Mouse (Mus musculus) mouse trophoblast stem cell (cell line): ENCODE measurements around the gene Nedd1.

Experiments used
- in situ Hi-C, 2 experiments: fragments of 300-500 bp; cut with MseI, MboI; formaldehyde crosslinking; loops; 2 replicates in 1 of 2; 3 replicates in 1 of 2; pipeline ENCODE4 v1.15.1; 2025

Gene Nedd1

GRCm38 (mm10) chr10:92721771-92722619, at the start of gene Nedd1:
Gene Nedd1, minus strand, starts transcription at chr10:92722420.
- in situ Hi-C loops = no loop called here

- in situ Hi-C loops = no loop called here
Measured at GRCm38 (mm10) chr10:92754359-92754758, 32.1 kb upstream of the Nedd1 start.

GRCm38 (mm10) chr10:92730339-92730738, 8.1 kb upstream of the Nedd1 start:
- in situ Hi-C loops = no loop called here

- in situ Hi-C loops = no loop called here
Measured at GRCm38 (mm10) chr10:92728723-92729122, 6.5 kb upstream of the Nedd1 start.

- in situ Hi-C loops = no loop called here
Measured at GRCm38 (mm10) chr10:92722620-92722988, 384 bp upstream of the Nedd1 start.

GRCm38 (mm10) chr10:92699032-92699431, 23.2 kb downstream of the Nedd1 start:
- in situ Hi-C loops = no loop called here

- in situ Hi-C loops = no loop called here
Measured at GRCm38 (mm10) chr10:92675056-92675455, 47.2 kb downstream of the Nedd1 start.

DNA sequence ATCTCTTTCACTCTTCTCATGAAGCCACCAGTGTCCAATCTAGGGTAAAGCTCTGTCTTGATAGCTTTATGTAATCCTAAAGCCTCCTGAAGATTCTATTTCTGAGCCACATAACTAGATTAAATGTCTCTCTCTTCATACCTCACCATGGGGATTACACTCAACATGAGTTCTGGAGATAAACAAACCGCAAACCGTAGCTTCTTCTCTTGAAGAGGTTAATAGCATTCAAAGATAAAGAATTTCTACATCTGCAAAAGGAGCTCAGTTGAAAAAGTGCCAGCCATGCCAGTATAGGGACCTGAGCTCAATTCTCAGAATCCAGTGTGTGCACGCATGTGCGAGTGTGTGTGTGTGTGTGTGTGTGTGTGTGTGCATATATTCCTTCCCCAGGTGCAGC, 50.3 kb downstream of the Nedd1 start:
- in situ Hi-C loops = no loop called here

DNA sequence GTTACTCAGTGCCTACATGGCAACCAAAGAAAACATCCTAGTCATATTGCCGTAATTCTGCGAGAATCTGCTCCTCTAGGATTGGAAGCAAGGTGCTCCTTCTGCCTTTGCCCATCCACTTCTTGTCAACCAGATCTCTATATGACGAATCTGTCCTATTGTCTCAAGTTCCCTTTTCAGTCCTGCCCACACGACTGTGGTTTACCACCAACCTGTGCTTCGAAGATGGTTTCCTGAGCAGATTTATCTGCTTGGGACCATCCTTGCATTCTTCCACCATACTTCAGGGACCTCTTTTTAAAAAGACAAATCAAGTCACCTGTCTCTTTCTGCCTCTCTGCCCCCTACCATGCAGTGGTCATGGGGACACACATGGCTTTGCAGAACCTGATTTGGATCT, 56.9 kb downstream of the Nedd1 start:
- in situ Hi-C loops = no loop called here

DNA sequence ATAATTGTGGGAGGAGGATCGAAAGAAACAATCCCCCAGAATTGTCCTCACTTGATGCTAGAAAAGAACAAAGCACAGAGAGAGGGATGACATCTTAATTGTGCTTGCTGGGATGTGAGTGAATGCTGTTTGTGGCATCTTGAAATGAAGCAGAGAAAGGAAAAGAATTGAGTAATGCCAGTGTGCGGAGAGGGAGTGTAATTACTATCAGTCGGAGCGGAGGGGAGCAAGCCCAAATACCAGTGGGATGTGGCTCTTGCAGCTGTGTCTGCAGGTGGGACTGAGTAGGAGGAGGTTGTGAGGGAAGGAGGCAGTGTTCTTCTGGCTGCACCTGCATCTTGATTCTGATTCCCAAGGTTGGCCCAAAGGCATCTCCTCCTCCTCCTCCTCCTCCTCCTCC, 69.0 kb downstream of the Nedd1 start:
- in situ Hi-C loops = no loop called here

- in situ Hi-C loops = no loop called here
Measured at GRCm38 (mm10) chr10:92652399-92652920, 69.8 kb downstream of the Nedd1 start.

DNA sequence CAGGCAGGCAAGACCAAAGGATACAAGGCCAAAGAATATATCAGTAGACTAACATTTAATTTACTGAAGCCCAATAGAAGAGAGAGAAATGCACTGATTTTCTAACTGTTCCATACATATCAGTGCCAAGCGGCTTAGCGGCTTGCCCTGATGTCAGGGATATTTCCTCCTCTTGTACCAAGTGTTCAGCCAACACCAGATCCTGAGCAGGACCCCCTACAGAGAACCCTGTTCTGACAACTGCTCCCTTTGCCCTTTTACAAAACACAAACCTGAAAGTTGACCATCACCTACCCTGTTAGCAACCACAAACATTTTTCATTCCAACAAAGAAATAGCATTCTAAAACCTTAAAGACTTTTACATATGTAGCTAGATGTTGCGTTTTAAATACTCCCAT, 71.0 kb downstream of the Nedd1 start:
- in situ Hi-C loops = no loop called here

- in situ Hi-C loops = loop anchor here in 1 of 2 experiments (10.0 kb wide), 1 partner anchor 344 kb away; no protein-coding TSS in a partner anchor
Measured at GRCm38 (mm10) chr10:92649096-92649495, 73.1 kb downstream of the Nedd1 start.

GRCm38 (mm10) chr10:92647691-92648090, 74.5 kb downstream of the Nedd1 start:
- in situ Hi-C loops = loop anchor here in 1 of 2 experiments (10.0 kb wide), 1 partner anchor 343 kb away; no protein-coding TSS in a partner anchor

GRCm38 (mm10) chr10:92643995-92644394, 78.2 kb downstream of the Nedd1 start:
- in situ Hi-C loops = loop anchor here in 1 of 2 experiments (10.0 kb wide), 1 partner anchor 339 kb away; no protein-coding TSS in a partner anchor

DNA sequence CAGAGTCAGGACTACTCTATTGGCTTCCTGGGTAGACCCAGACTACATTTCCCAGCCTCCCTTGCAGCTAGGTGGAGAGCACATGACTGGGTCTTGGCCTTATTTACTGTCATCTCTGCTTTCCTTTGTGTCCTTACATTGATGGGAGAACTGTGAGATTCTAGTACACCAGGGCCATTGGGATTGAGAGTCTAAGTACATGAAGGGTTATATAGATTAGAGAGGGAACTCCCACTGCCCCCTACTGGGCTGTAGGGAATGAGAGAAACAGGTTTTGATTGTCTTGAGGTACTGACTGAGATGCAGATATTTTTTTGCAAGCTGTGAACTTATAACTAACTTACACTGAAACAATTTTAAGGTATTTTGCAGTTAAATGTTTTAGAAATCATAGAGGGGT, 81.2 kb downstream of the Nedd1 start:
- in situ Hi-C loops = loop anchor here in 1 of 2 experiments (10.0 kb wide), 1 partner anchor 336 kb away; no protein-coding TSS in a partner anchor
